Mouse (Mus musculus): Measurements from ENCODE around the gene Fbxo41.

DNA sequence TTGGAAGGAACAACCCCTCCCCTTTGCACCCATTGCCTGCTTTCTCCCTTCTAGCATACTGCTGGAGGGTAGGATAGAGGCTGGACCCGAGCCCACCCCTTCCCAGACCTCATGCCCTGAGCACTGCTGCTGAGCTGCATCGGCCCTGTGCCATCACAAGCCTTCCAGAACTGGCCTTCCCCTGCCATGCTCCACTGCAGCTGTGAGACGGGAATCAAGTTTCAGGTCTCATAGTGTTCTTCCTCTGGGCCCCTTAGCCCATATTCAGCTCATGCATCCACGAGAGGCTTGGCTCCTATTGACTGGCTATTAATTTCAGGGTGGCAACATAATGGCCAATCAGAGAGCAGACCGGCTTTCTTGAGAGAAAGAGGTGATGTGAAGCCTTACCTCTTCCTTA, 57.5 kb downstream of the Fbxo41 start:
- TF ChIP-seq POLR2A (IDR thresholded peaks at IDR 0.05; ENCODE audit: low read depth, low read length) (no peak), CTCF (IDR thresholded peaks at IDR 0.05; ENCODE audit: extremely low read depth, insufficient read length, insufficient replicate concordance, low read depth, low read length) (no peak)

All from small intestine, adult 2 months (tissue).